Mouse (Mus musculus): ENCODE data around the gene Cort. TPM values are rescaled to one million over a fixed set of nuclear protein-coding genes. Genes with fewer than 3 reads are reported as not detected.
A peak's percentile ranks its signal among the peaks of the same experiment; 100 is the strongest.

Gene Cort
- total RNA-seq, 2 experiments from 2014 or later = 0.71 to 1.2 TPM

DNA sequence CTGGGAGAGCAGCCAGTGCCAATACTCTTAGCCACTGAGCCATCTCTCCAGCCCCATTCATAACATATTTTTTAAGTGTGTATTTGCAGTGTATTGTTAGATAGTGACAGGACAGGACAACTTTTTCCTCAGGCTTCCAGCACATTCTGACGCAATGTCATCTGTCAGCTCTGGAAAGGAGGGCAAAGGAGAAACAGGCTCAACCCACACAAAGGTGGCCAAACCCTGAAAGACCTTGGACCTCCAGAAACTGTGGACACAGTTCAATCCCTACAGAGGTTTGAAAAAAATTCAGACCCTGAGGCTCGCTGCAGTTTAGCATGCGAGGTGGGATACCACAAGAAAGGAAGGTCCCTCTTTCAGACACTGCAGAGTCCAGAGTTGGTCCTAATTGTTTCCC is 28.6 kb downstream of the Cort start:
- DNase-seq = no peak

DNA sequence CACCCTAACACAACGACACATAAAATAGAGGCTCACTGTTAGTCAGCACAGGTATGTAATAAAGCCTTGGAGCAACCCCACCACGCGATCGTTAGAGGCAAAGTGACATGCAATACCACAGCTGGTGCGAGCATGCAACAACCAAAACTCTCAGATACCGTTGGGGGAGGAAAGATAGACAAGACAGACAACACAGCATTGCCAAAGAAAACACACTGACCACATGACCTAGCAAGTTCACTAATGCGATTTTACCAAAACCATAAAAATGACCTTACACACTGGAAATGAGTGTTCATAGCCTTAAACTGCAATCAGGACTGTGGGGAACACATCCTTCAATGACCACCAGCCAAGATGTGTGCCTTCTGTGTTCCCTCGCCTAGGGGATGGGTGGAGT is 35.2 kb downstream of the Cort start:
- no peak for DNase-seq

DNA sequence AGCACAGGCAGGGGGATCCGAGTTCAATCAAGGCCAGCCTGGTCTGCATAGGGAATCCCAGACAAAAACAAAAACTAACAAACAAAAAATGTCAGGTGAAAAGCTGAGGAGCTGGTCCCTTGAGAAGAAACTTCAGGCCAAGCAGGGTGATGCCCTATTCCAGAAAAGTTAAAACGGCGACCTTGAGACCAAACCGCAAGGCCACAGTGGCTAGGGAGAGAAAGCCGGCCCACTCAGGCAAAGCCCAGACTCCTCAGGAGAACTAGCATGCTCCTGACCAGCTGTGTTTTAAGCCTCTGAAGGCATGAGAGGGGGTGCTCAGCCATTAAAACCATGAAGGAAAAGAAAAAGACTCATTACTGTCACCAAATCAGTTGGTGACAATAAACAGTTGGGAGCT is 41.2 kb downstream of the Cort start:
- no peak for DNase-seq

DNA sequence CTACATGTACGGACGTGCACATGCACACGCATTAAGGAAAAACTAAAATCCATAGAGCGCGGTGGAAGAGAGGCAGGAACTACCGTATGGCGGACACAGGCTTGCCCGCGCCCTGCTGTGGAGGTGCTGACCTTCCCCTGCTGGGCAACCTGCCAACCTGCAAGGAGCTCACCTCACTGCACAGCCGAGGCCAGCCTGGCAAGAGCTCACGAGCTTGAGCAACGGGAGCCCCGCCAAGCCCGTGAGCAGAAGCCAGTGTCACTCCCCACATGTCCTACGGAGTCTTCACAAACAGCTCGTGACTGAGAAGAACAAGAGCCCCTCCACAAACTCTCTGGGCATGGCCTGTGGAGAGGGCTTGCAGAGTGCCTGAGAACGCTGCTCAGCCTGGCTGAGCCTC is 45.0 kb downstream of the Cort start:
- peak; percentile 90 for DNase-seq

GRCm38 (mm10) chr4:149080111-149080510 is 46.5 kb downstream of the Cort start:
- no peak for DNase-seq

- DNase-seq = no peak
Observed at GRCm38 (mm10) chr4:149079629-149080028, 46.9 kb downstream of the Cort start.

DNA sequence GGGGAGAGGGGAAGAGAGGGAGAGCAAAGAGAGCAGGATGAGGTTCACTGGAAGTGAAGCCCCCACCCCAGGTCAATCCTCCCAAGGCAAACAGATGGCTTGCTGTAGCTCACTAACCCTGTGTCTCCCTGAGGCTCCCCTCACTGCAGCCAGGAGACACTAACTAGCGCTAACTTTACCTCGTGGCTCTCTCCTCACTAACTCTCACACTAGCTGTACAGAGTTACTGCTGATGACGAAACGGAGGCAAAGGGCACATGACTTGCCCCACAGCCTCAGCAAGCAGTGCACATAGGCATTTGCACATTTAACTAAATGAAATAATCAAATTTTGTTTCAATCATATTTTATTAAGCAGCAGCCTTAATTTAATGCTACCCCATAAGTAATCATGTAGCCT is 48.3 kb downstream of the Cort start:
- no peak for DNase-seq

- DNase-seq = peak; percentile 79
Observed at GRCm38 (mm10) chr4:149075871-149076575, 50.5 kb downstream of the Cort start.

DNA sequence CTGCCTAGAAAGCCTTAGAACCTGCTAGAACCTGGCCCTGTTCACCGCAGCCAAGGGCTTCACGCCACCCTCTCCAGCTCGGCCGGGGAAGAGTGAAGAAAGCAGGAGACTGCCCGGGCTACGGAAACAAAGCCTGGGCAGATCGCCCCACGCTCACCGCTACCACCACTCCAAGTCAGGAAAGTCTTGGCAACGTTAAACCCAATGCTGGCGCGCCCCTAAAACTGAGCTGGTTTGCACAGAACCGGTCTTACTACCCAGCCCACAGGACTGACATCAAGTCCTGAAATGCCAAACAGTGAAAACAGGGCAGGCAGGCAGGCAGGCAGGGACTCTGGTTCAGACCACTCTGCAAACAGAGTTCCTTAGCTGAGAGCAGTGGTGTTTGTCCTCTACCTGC is 51.5 kb downstream of the Cort start:
- no peak for DNase-seq

Other genes starting within 250 kb of the Cort start
- gene Pex14, start 26.9 kb downstream of the Cort start, total RNA-seq (2021) = 10 to 100 TPM; 26.5 to 30.2 TPM
- gene Dffa, start 22.6 kb downstream of the Cort start, total RNA-seq (2021) = 10 to 100 TPM; 30.5 to 33.9 TPM
- gene Cenps, start 10.9 kb upstream of the Cort start, total RNA-seq (2021) = 10 to 100 TPM; 13.1 to 14.9 TPM
- 10 to 100 TPM; 50.1 to 55.5 TPM for gene Pgd, start 40.0 kb upstream of the Cort start, total RNA-seq (2021)
- gene Kif1b, start 180.9 kb upstream of the Cort start, total RNA-seq (2021) = 100 to 1,000 TPM; 139 to 143 TPM

Data from heart, postnatal 4 days (tissue).